Mouse (Mus musculus): ENCODE results near the gene Olfr140.

GRCm38 (mm10) chr2:90011831-90012230 lies 51.6 kb downstream of the Olfr140 start, which contains the start of gene Olfr1263:
- no peak for TF ChIP-seq CTCF (IDR thresholded peaks at IDR 0.05 in 2 of 3, conservative IDR thresholded peaks at IDR 0.05 in 1 of 3; ENCODE audit: control insufficient read depth in 1 of 3, insufficient read depth in 1 of 3, low read depth in 2 of 3, low read length in 3 of 3, poor library complexity in 1 of 3, severe bottlenecking in 1 of 3)
- no peak for TF ChIP-seq JUND (IDR thresholded peaks at IDR 0.05; ENCODE audit: low read depth, low read length)
- no peak for TF ChIP-seq MYB (IDR thresholded peaks at IDR 0.05; ENCODE audit: low read depth, low read length)
- TF ChIP-seq EP300 (IDR thresholded peaks at IDR 0.05; ENCODE audit: low read depth in 1 of 2, low read length in 2 of 2), result no peak
- TF ChIP-seq POLR2A (IDR thresholded peaks at IDR 0.05; ENCODE audit: control insufficient read depth in 1 of 2, insufficient read depth in 1 of 2, low read depth in 1 of 2, low read length in 2 of 2, poor library complexity in 1 of 2), result no peak
- no peak for TF ChIP-seq SMC3 (IDR thresholded peaks at IDR 0.05; ENCODE audit: low read depth, low read length)
- TF ChIP-seq ZKSCAN1 (IDR thresholded peaks at IDR 0.05; ENCODE audit: low read depth, low read length), result no peak
- TF ChIP-seq ZC3H11A (IDR thresholded peaks at IDR 0.05; ENCODE audit: low read depth, low read length), result no peak

Data from MEL (cell line).